Mouse (Mus musculus): ENCODE results near the gene Fuz.

Fuz gene

DNA sequence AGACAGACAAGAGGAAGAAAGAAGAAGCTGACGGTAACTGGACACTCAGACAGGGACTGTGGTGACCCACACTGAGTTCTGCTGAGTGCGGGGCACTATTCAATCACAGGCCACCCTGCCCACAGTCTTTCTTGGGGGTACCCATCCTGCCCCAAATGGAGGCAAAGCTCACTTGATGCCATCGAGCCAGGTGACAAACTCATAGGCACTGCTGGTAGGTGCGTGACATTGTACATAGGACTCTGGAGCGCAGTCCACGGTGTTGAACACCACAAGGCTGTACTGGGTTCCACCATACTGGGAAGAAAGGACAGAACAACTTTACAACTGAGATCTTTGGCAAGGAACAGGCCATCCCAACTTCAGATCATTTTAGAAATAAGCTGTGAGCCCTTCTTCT lies 4.3 kb upstream of the Fuz start:
- DNase-seq: no peak

DNA sequence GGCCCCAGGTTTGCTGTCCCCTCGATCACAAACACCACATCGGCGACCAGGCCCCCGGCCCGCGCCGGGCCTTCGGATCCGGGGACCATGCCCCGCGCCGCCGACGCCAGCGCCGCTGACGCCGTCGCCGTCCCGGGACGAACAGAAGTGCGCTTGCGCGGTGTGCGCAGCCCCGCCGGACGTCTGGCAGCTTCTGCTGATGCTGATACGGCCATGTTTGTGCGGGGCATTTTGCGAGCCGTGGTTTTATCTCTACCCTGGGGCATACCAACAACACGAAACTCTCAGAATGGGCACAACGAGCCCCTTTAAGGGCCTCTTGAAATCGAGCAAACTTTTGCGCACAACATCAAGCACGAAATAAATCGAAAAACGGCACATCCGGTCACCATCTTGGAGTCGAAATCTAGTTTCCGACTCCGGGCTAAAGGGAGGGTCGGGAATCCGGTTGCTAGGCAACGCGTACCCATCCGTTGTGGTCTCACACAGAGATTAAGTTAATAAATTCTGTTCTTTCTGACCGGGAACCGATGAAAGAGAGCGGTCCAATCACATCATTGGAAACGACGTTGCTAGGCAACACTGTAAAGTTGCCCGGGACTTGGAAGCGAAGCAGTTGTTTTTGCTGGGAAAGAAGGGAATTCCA lies 3.5 kb upstream of the Fuz start, which contains the start of gene Med25:
TSS of gene Med25 (minus strand) at position 437 of the 646 bp plus-strand sequence.
- DNase-seq: peak; percentile 97

DNA sequence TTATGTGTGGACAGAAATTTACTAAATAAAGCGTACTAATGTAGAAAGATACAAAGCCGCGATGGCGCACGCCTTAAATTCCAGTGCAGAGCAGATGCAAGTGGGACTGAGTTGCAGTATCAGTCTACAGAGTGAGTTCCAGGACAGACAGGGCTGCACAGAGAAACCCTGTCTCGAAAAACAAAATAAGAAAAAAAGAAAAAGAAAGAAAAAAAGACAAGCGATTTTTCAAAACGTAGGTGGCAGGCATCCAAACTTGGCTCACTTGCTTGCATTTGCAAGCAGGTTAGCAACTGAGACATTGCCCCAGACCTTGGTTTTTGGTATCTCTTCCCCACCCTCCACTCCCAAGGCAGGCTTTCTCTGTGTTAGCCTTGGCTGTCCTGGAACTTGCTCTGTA lies 2.7 kb upstream of the Fuz start:
- DNase-seq: no peak

DNA sequence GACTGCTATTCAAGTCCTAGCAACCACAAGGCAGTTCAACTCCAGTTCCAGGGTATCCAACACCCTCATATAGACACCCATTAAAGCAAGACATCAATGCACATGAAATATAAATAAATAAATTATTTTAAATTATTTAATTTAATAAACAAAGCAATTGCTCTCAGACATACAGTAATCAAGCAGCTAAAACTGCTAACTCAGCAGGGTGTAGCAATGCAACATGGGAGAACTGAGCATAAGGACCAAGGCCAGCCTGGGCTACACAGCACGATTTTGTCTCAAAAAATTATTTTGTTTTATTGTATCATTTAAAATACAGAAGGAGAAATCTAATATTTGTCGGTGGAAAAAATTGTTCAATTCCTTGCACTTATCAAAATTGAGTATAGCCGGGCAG lies 1.7 kb upstream of the Fuz start:
- DNase-seq: no peak

DNA sequence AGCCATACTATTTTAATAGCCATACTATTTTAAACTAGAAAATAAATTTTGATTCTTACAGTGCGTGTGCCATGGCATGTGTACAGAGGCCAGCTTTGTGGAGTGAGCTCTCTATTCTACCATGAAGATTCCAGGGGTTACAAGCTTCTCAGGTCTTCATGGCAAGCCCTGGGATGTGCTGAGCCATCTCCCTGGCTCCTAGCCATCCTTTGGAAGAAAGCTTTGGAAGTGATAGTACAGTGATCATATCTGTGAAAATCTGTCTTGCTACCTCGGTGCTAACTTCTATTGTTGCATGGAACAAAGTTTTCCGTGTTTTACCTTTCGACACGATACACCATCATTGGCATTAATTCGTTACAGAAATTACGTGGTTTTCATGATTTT lies 680 bp upstream of the Fuz start:
- DNase-seq: no peak

DNA sequence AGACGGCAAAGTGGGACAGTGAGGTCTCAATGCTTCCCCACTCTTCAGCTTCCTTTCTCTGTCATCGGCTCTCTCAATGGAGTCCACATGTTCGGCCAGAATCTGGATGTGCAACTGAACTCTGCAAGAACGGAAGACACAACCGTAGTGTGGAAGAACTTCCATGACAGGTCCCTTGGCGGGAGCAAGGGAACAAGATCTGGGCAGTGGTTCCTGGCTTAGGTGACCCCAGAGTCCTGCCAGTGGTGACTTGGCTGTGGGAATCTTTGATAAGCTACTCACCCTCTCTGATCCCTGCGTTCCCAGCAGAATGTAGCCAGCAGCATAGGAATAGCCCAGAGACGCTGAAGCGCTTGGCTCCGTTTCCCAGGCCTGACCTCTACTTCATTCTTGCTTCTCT lies 620 bp downstream of the Fuz start:
- DNase-seq: no peak

DNA sequence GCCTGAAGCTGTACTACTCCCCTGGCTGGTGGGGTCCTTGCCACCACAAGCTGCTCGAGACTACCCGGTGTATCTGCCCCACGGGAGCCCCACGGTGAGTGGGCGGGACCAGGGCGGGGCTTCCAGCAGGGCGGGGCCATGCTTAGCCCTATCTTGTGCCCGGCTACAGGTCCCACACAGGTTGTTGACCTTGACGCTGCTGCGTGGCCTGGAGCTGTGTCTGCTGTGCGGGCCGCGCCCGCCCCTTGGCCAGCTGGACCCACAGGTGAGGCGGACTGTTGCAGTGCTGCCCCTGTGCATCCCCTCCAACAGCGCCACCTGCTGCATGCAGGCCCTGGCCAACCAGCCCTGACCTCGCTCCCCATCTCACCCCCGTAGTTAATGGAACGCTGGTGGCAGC lies 2.7 kb downstream of the Fuz start:
- DNase-seq: no peak

DNA sequence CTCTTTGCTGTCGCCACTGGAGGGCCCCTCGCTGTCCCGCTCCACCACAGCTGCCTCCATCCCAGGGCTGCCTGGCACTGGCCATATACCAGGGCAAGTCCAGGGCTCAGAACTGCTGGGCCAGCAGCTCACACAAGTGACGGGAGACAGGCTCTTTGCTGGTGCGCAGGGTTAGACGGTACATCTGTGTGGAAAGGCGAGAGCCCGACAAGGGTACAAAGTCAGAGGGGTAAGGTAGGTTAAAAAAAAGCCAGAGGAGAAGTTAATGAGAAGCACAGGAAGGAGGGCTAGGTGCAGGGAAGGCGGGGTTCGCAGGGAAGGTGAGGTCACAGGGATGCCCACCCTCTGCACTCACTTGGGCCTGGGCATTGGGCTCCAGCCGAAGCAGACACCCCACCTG lies 4.8 kb downstream of the Fuz start:
- no peak for DNase-seq

DNA sequence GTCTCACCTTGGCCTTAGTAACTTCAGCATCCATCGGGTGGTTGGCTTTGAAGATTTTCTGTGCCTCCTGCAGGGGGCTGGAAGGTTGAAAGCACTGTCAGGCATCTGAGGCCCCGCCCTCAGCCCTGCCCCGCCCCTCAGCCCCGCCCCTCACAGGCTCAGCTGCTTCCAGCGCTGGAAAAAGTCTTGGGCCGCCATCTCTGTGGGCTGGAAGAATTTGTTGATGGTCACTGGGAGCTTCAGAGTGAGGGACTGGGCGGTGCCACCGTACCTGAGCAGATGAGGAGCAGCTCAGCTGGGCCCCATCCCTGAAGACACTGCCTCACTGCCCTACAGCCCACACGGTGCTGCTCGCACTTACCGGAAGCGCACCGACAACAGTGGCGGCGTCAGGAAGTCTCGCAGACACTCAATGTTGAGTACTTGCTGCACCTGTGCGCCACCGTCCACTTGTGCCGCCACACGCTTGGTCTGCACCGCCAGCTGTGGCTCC lies 5.4 kb downstream of the Fuz start:
- DNase-seq: no peak

DNA sequence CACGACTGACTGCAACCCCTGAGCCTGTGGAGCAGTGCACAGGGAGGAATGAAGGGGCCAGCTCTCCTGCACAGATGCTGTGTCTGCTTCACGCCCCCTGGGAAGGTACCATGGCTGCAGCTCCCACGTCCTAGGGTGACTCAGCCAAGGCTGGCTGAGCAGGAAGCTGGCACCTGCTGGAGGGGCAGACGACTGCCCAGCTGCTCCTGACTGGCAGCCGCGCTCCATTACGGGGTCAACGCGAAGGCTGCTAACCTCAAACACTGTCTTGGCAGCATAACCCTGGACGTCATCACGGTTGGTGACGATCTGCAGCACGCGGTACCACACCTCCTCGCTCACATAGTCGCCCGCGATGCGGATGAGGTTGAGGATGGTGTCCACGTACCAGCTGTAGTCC lies 9.6 kb downstream of the Fuz start:
- no peak for DNase-seq

DNA sequence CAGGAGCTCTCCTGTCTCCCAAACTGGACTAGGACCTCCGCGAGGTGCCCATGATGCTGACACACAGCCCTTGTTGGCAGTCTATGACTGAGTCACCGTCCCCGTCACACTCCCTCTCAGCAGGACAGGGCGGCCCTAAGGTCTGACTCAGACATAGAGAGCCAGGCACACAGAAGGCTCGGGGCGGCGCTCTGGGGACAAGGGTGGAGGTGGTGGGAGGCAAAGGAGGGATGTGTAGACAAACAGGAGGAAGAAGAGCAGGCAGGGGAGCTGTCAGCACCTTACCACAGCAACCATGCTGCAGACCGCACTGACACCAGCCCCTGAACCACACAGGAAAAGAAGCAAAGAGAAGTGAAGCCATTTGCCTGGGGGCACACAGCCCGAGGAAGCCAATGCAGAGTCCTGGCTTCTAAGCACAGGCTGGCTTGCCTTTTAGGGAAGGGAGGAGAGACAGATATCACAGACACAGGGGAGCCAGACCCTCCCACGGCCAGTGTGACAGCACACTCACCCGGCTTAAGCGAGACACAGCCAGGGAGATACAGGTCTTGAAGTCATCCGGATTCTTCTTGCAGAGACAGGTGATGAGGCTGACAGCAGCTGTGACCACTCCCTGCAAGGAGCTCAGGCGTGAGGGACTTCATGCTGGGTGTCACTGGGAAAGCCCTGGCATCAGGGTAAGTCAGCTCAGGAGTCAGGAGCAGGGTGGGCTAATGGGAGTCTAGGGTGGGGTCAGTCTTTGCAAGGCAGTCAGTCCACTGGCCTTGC lies 13.0 kb downstream of the Fuz start:
- DNase-seq: no peak

DNA sequence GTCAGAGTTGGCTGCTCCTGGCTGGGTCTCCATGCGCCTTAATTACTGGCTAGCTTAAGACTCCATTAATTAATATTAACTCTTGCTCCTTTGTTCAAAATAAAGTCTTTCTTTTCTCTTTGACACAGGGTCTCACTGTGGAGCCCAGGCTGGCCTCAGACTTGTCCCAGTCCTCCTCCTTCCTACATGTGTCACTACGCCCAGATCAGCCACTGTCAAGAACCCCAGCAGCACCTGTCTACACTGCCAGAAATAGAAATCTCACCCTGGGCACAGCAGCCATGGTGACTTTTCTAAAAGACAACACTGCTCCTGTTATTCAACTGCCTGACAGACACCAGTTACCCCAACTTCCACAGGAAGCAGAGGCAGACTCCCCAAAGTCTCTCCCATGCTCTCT lies 18.5 kb downstream of the Fuz start:
- no peak for DNase-seq

DNA sequence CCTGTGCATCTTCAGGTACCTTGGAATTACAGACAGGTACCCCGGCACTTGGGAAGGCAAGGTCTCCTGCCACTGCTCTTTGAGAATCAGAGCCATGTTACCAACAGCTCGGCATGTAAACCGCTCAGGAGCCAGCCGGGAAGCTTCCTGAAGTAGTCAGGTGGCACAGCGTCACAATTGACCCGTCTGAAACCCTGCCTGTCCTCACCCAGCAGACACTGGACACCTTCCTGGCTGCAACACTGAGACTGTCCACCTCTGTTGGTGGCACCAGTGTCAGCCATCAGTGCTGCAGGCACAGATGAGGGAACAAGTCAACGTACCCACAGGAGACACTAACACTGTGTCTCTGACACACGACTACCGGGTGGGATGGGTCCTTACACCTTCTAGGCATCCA lies 19.4 kb downstream of the Fuz start:
- no peak for DNase-seq

DNA sequence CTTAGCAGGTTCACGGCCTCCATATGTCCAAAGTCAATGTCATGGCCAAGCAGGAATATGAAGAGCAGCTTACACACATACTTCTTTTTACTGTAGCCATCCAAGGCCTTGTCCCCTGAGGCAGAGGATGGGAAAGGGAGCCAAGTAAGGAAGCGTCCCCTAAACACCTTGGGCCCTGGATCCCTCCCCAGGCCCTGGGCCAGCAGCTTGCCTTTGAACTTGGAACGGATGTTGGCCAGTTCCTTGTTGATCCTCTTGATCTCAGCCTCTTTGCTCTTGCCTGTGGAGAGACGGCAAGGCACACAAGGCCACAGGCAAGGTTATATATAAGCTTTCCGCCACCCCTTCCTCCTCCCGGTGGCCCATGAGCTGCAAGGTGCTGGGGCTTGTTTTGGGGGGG lies 20.3 kb downstream of the Fuz start:
- DNase-seq: no peak

DNA sequence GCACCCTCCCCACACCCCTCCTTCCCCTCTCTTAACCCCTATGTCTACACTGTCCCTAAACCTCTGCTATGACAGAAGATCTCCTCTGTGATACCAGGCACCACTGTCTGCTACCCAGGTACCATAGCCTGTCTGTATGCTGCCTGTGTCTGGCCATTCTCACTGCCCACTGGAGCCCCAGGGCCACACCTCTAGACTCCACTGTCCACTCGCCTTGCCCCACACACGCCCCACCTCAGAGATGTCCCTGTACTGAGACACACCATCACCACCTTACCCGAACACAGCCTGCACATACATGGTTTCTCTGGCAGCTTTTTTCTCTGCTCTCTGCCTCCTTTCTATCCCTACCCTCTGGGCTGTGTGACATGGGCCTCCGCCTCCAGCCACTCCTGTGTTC lies 21.0 kb downstream of the Fuz start:
- no peak for DNase-seq

DNA sequence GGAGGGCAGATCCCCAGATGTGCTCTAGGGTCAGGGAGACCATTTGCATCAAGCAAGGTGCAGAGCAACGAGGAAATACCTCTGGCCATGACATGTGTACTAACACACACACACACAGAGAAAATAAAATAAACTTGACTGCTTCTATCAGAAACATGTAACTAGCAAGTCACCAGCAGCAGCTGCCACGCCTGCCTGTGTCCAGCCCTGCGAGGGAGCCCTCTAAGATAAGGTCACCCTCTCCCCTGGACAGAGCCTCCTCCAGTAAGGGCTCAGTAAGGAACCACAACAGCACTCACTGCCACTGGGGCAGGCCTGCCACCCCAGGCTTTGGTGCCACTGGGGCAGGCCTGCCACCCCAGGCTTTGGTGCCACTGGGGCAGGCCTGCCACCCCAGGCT lies 22.3 kb downstream of the Fuz start:
- no peak for DNase-seq

DNA sequence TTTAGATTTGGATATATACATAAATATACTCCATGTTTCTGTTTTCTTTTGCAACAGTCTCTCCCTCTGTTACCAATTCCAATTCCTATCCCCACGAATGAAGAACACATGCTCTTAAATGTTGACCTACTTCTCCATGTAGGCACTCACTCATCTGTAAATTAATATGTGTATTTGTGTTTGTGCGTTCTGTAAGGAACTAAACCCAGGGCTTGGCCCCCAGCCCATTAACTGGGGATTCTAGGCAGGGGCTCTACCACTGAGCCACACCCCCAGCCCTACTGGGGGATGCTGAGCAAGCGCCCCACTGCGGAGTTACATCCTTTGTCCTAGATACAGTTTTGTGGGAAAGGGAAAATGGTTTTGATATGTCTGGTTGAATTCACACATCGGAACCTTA lies 23.2 kb downstream of the Fuz start:
- DNase-seq: no peak

DNA sequence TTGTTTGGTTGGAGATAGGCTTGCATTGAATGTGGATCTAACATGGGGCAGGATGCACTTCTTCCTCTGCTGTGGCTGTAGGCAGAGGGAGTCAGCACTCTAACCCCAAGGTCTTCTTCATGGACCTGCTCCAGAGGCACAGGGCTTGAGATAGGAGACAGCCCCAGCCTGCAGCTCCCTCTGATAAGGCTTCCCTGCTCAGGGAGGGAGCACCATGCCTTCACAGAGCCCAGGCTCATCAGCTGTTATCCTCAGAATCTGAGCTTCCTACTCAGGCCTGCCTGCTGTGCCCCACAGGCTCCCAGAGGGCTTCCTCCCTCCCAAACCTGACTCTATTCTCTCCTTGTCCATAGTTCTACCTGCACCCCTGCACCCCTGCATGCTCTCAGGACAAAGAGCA lies 26.7 kb downstream of the Fuz start:
- no peak for DNase-seq

DNA sequence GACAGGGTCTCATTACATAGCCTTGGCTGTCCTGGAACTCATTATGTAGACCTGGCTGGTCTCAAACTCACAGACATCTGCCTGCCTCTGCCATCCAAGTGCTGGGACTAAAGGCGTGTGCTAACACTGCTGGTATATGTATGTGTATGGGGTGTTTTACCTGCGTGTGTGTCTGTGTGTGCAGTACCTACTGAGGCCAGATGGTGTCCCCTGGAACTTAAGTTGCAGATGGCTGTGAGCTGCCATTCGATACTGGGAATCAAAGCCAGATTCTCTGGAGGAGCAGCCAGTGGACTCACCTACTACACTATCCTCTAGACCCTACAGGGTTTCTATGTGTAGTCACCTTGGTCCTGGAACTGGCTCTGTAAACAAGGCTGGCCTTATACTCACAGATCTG lies 29.6 kb downstream of the Fuz start:
- DNase-seq: no peak

DNA sequence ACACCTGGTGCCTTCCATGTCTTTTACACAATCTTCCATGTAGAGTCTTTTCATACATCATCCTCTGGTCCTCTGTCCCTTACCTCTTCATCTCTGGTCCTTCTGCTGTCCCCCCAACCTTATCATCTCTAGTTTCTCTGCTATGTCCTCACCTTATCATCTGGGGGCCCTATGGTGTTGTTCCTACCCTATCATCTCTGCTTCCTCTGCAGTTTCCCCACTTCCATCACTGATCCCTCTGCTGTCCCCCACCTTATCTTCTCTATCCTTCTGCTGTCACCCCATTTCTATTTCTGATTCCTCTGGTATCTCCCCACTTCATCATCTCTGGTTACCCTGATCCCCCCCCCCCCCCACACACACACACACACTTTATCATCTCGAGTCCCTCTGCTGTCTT lies 32.7 kb downstream of the Fuz start:
- DNase-seq: no peak

DNA sequence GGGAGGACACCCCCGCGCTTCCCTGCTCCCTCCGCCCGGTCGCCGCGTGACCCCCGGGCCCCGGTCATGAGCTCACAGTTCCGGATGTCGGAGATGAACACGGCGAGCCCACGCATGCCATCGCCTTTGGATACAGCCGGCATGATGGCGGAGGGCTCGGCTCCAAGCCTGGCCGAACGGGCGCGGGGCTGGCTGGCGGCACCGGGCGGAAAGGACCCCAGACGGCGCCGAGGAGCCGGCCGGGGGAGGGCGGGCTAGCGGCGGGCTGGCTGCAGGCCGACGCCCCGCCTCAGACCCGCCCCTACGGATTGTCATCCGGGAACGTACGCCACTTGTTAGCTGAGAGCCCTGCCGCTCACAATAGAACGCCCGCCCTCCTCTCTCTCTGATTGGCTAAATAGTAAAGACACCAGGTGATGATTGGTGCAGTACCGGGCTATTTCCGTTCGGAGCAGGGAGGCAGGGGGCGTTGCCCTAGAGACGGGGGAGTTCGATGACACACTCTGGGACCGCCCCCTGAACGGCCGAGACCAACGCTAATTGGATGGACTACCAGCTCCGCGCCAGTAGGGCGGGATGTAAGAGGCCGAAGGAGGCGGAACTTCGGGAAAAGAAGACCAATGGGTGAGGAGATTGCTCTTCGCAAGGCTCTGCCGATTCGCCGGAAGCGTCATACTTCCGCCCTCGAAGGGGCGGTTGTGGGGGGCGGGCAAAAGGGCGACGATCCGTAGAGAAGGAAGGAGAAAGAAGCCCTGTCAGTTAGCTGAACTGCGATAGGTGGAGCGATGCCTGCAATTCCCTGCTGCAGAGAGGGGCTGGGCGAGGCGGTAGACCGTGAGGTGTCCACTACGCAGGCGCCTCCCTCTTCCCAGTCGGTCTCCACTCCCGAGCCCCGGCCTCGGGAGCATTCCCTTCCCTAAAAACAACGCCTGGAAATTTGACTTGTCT lies 33.6 kb downstream of the Fuz start, which contains the start of gene Ap2a1:
TSS of gene Ap2a1 (minus strand) at position 293 of the 948 bp plus-strand sequence.
- DNase-seq: peak; percentile 100

DNA sequence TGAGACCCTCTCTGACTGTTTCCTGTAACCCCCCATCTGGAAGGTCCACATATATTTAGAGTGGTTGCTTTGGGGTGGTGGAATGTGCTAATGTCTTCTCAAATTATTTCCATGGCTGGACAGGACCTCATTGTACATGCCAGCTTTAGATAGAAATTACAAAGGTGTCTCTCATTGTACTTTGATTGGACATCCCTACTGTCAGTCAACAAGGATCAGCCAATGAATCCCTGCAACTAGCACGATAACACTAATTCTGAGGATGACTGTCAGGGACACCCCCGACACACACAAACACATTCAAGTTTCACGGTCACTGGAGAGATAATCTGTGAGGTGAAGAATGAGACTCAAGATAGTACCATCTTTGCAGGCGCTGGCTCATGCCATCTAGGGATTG lies 42.8 kb downstream of the Fuz start:
- DNase-seq: no peak

DNA sequence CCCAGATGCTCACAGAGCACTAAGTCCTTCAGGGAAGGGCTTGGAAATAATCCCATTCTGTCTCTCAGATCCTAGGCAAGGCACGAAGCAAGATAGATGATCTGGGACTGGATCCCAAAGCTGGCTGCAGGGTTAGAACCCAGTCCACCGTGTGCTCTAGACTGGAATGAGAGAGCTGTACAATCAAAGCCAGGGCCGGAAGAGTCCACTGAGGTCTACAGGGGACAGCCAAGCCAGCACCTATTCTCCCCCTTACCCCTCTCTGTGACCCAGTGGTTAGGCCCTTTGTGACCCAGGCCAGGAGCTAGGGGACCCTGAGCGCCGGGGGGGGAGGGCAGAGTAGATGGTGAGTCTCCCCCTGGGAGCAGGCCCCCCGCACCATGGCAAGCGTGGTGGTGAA lies 47.0 kb downstream of the Fuz start, which contains the start of gene Tsks:
TSS of gene Tsks (plus strand) at position 301 of the 400 bp plus-strand sequence.
- DNase-seq: no peak
